In genomic region chr9:121802747-121803146, GRCm38 (mm10) we compare ENCODE assay signal across 26 mouse cellular contexts. TPM values are rescaled to one million over a fixed set of nuclear protein-coding genes. Genes with fewer than 3 reads are reported as not detected.
DNase-seq lines count a peak whose midpoint lies in the region; ATAC-seq and TF ChIP-seq lines count a peak whose summit lies in the region.
"Had no signal": no experiment of that assay in that cellular context is flagged by ENCODE, and none has a peak within 500 bp of the region (broad histone marks: within the 10 kb centered on the region; RNA-seq: fewer than 3 reads in every experiment).

No protein-coding gene starts in this region.

- H3K27ac ChIP-seq in hindbrain, embryonic 10.5 days, result peak overlapping the region; percentile 13; the same call in 1 of the 2 replicates
- H3K27ac ChIP-seq in hindbrain, postnatal 0 days, result no peak overlapping the region
- H3K27ac ChIP-seq in midbrain, embryonic 11.5 days (ENCODE audit: low read depth, low read length), result no peak overlapping the region
- no peak overlapping the region for H3K27ac ChIP-seq in midbrain, embryonic 14.5 days (replicated peaks; ENCODE audit: low read depth, low read length)
- H3K27ac ChIP-seq: heart, embryonic 15.5 days; hindbrain, embryonic 15.5 days; intestine, embryonic 15.5 days had no signal

- H3K27me3 ChIP-seq in hindbrain, embryonic 10.5 days (ENCODE audit: insufficient read depth, poor library complexity, severe bottlenecking), result 0 out of 2 replicates have a peak, but pooled peaks cover 5% of the 10 kb centered on the region
- H3K27me3 ChIP-seq in hindbrain, postnatal 0 days (ENCODE audit: insufficient read depth, low read length), result no peaks in the 10 kb centered on the region
- no peaks in the 10 kb centered on the region for H3K27me3 ChIP-seq in midbrain, embryonic 11.5 days (ENCODE audit: control insufficient read depth, insufficient read depth, low read length)
- H3K27me3 ChIP-seq in midbrain, embryonic 14.5 days (ENCODE audit: control insufficient read depth, insufficient read depth, low read length), result no peaks in the 10 kb centered on the region
- H3K27me3 ChIP-seq: hindbrain, embryonic 15.5 days; intestine, embryonic 15.5 days had no signal

- TF ChIP-seq CTCF in hindbrain, postnatal 0 days (IDR thresholded peaks at IDR 0.05; ENCODE audit: low read depth), result no peak

- no peak for DNase-seq in hindbrain, embryonic 10.5 days (ENCODE audit: low spot score)
- DNase-seq in hindbrain, postnatal 0 days (ENCODE audit: low spot score), result no peak
- peak; percentile 26 for DNase-seq in midbrain, embryonic 11.5 days (ENCODE audit: low spot score, missing footprints)
- no peak for DNase-seq in midbrain, embryonic 14.5 days
- no peak for DNase-seq in heart, postnatal 4 days
- DNase-seq in embryo, embryonic 10 days (ENCODE audit: low spot score), result no peak
- DNase-seq: adrenal gland, adult 2 months; adrenal gland, postnatal 14 days; B cell, adult 2 months; cerebellum, adult 11 months; cerebellum, adult 2 months; cerebellum, adult 9-11 months; cerebellum, postnatal 25 days; gastrocnemius, postnatal 25 days; heart, adult 18-20 months; heart, postnatal 10 days had no signal

- H3K9ac ChIP-seq in hindbrain, postnatal 0 days (replicated peaks; ENCODE audit: low read length), result no peak overlapping the region
- H3K9ac ChIP-seq in midbrain, embryonic 11.5 days (ENCODE audit: low read length), result no peak overlapping the region
- H3K9ac ChIP-seq in midbrain, embryonic 14.5 days (replicated peaks; ENCODE audit: low read length), result no peak overlapping the region
- H3K9ac ChIP-seq: heart, embryonic 12.5 days; heart, embryonic 15.5 days; hindbrain, embryonic 15.5 days; intestine, embryonic 15.5 days had no signal

- H3K4me3 ChIP-seq in hindbrain, embryonic 10.5 days, result no peak overlapping the region
- no peak overlapping the region for H3K4me3 ChIP-seq in hindbrain, postnatal 0 days (ENCODE audit: low read length)
- no peak overlapping the region for H3K4me3 ChIP-seq in midbrain, embryonic 11.5 days (ENCODE audit: low read depth, low read length)
- H3K4me3 ChIP-seq in midbrain, embryonic 14.5 days (replicated peaks; ENCODE audit: low read depth, low read length), result no peak overlapping the region
- H3K4me3 ChIP-seq: heart, embryonic 12.5 days; heart, embryonic 15.5 days; hindbrain, embryonic 15.5 days; intestine, embryonic 15.5 days had no signal

- no peaks in the 10 kb centered on the region for H3K9me3 ChIP-seq in hindbrain, embryonic 10.5 days
- no peaks in the 10 kb centered on the region for H3K9me3 ChIP-seq in hindbrain, postnatal 0 days (ENCODE audit: low read length)
- no peaks in the 10 kb centered on the region for H3K9me3 ChIP-seq in midbrain, embryonic 11.5 days (ENCODE audit: control insufficient read depth, low read length)
- H3K9me3 ChIP-seq in midbrain, embryonic 14.5 days (ENCODE audit: control insufficient read depth, low read length), result no peaks in the 10 kb centered on the region
- H3K9me3 ChIP-seq: G1E; heart, embryonic 12.5 days; heart, embryonic 15.5 days; hindbrain, embryonic 15.5 days; intestine, embryonic 15.5 days had no signal

- ATAC-seq in hindbrain, postnatal 0 days, result no peak
- ATAC-seq in midbrain, embryonic 11.5 days (ENCODE audit: low FRiP score), result no peak
- ATAC-seq in midbrain, embryonic 14.5 days (ENCODE audit: low FRiP score, low TSS enrichment), result no peak
- ATAC-seq in megakaryocyte-erythroid progenitor cell, adult 5-6 weeks (replicated peaks; ENCODE audit: low FRiP score, low TSS enrichment, poor library complexity, severe bottlenecking), result peak; percentile 49; the same call in 1 of the 2 replicates
- ATAC-seq: forebrain, embryonic 14.5 days; intestine, embryonic 15.5 days had no signal

- peaks cover 67% of the 10 kb centered on the region for H3K4me1 ChIP-seq in hindbrain, embryonic 10.5 days (replicated peaks)
- no peaks in the 10 kb centered on the region for H3K4me1 ChIP-seq in hindbrain, postnatal 0 days (ENCODE audit: insufficient read depth, low read length)
- no peaks in the 10 kb centered on the region for H3K4me1 ChIP-seq in midbrain, embryonic 11.5 days (ENCODE audit: control insufficient read depth, insufficient read depth, low read length)
- no peaks in the 10 kb centered on the region for H3K4me1 ChIP-seq in midbrain, embryonic 14.5 days (ENCODE audit: control insufficient read depth, insufficient read depth, low read length)

- 73% methylated on average over 7 of the region's 7 CpGs for WGBS in hindbrain, embryonic 10.5 days
- WGBS in hindbrain, postnatal 0 days, result 77% methylated on average over 7 of the region's 7 CpGs
- 81% methylated on average over 7 of the region's 7 CpGs for WGBS in midbrain, embryonic 11.5 days
- 82% methylated on average over 7 of the region's 7 CpGs for WGBS in midbrain, embryonic 14.5 days

- no peak overlapping the region for H3K4me2 ChIP-seq in hindbrain, postnatal 0 days (ENCODE audit: low read depth, low read length)
- H3K4me2 ChIP-seq in midbrain, embryonic 11.5 days, result no peak overlapping the region
- no peak overlapping the region for H3K4me2 ChIP-seq in midbrain, embryonic 14.5 days (ENCODE audit: low read length)
- H3K4me2 ChIP-seq: heart, embryonic 12.5 days; heart, embryonic 15.5 days; hindbrain, embryonic 15.5 days; intestine, embryonic 15.5 days had no signal

- no peaks in the 10 kb centered on the region for H3K36me3 ChIP-seq in hindbrain, embryonic 10.5 days
- no peaks in the 10 kb centered on the region for H3K36me3 ChIP-seq in hindbrain, postnatal 0 days (ENCODE audit: insufficient read depth, low read length)
- no peaks in the 10 kb centered on the region for H3K36me3 ChIP-seq in midbrain, embryonic 11.5 days (ENCODE audit: control insufficient read depth, insufficient read depth, low read length)
- no peaks in the 10 kb centered on the region for H3K36me3 ChIP-seq in midbrain, embryonic 14.5 days (ENCODE audit: control insufficient read depth, insufficient read depth, low read length)
- H3K36me3 ChIP-seq: G1E; heart, embryonic 12.5 days; heart, embryonic 15.5 days; hindbrain, embryonic 15.5 days; intestine, embryonic 15.5 days had no signal

RNA-seq across cellular contexts. Expression of gene Hhatl, which starts 10.4 kb away (rescaled TPM):
- polyA plus RNA-seq in hindbrain, embryonic 10.5 days (2016; fragmentation: Nextera tagmentation; extraction: Ambion mirVana), result not detected in 2 replicates
- total RNA-seq in hindbrain, postnatal 0 days (2014; rRNA removed), result 1.2 and 1.8 TPM in 2 replicates
- polyA plus RNA-seq in hindbrain, postnatal 0 days (2015; fragmentation: Nextera tagmentation; extraction: Ambion mirVana), result 0.78 and 0.85 TPM in 2 replicates
- not detected in 2 replicates for polyA plus RNA-seq in midbrain, embryonic 11.5 days (2014; fragmentation: Nextera tagmentation; extraction: Ambion mirVana)
- polyA plus RNA-seq in midbrain, embryonic 14.5 days (2014; fragmentation: Nextera tagmentation; extraction: Ambion mirVana), result 0.12 and 0.24 TPM in 2 replicates
- total RNA-seq in megakaryocyte-erythroid progenitor cell, adult 5-6 weeks (2014; fragmentation: Nextera tagmentation), result not detected in 2 replicates
- not detected in 2 replicates for total RNA-seq in megakaryocyte-erythroid progenitor cell, adult 5-6 weeks (2017)
- total RNA-seq in heart, postnatal 4 days (2021), result 10 to 100 TPM; 72.5 to 84.4 TPM
- total RNA-seq: adrenal gland, adult 2 months; adrenal gland, postnatal 14 days; CH12.LX; G1E; hematopoietic stem cell, adult 5-6 weeks had no signal
- polyA plus RNA-seq: embryonic facial prominence, embryonic 11.5 days; forebrain, embryonic 14.5 days; G1E had no signal

RNA-seq across cellular contexts. Expression of gene Klhl40, which starts 25.3 kb away (rescaled TPM):
- polyA plus RNA-seq in hindbrain, embryonic 10.5 days (2016; fragmentation: Nextera tagmentation; extraction: Ambion mirVana), result 0.06 and 0.16 TPM in 2 replicates
- 2.1 and 4.1 TPM in 2 replicates for total RNA-seq in hindbrain, postnatal 0 days (2014; rRNA removed)
- polyA plus RNA-seq in hindbrain, postnatal 0 days (2015; fragmentation: Nextera tagmentation; extraction: Ambion mirVana), result 2.3 and 2.4 TPM in 2 replicates
- polyA plus RNA-seq in midbrain, embryonic 11.5 days (2014; fragmentation: Nextera tagmentation; extraction: Ambion mirVana), result 0.11 and 0.16 TPM in 2 replicates
- 1.1 and 1.9 TPM in 2 replicates for polyA plus RNA-seq in midbrain, embryonic 14.5 days (2014; fragmentation: Nextera tagmentation; extraction: Ambion mirVana)
- total RNA-seq in megakaryocyte-erythroid progenitor cell, adult 5-6 weeks (2014; fragmentation: Nextera tagmentation), result not detected in 2 replicates
- not detected in 2 replicates for total RNA-seq in megakaryocyte-erythroid progenitor cell, adult 5-6 weeks (2017)
- 10 to 100 TPM; 14.1 to 15.4 TPM for total RNA-seq in heart, postnatal 4 days (2021)
- total RNA-seq: adrenal gland, adult 2 months; adrenal gland, postnatal 14 days; CH12.LX; G1E; hematopoietic stem cell, adult 5-6 weeks had no signal
- polyA plus RNA-seq: adrenal gland, adult 2 months; G1E had no signal

RNA-seq across cellular contexts. Expression of gene Ccdc13, which starts 36.5 kb away (rescaled TPM):
- polyA plus RNA-seq in hindbrain, embryonic 10.5 days (2016; fragmentation: Nextera tagmentation; extraction: Ambion mirVana), result 2.6 and 2.7 TPM in 2 replicates
- total RNA-seq in hindbrain, postnatal 0 days (2014; rRNA removed), result 3.7 and 5.6 TPM in 2 replicates
- 3.3 and 4.0 TPM in 2 replicates for polyA plus RNA-seq in hindbrain, postnatal 0 days (2015; fragmentation: Nextera tagmentation; extraction: Ambion mirVana)
- 1.5 and 2.0 TPM in 2 replicates for polyA plus RNA-seq in midbrain, embryonic 11.5 days (2014; fragmentation: Nextera tagmentation; extraction: Ambion mirVana)
- polyA plus RNA-seq in midbrain, embryonic 14.5 days (2014; fragmentation: Nextera tagmentation; extraction: Ambion mirVana), result 2.3 and 2.9 TPM in 2 replicates
- not detected in 2 replicates for total RNA-seq in megakaryocyte-erythroid progenitor cell, adult 5-6 weeks (2014; fragmentation: Nextera tagmentation)
- not detected in 2 replicates for total RNA-seq in megakaryocyte-erythroid progenitor cell, adult 5-6 weeks (2017)
- total RNA-seq in heart, postnatal 4 days (2021), result not detected
- total RNA-seq: heart, postnatal 10 days had no signal
- polyA plus RNA-seq: heart, embryonic 15.5 days had no signal

RNA-seq across cellular contexts. Expression of gene Zfp651, which starts 43.6 kb away (rescaled TPM):
- 5.5 and 8.4 TPM in 2 replicates for polyA plus RNA-seq in hindbrain, embryonic 10.5 days (2016; fragmentation: Nextera tagmentation; extraction: Ambion mirVana)
- total RNA-seq in hindbrain, postnatal 0 days (2014; rRNA removed), result 62.3 and 70.1 TPM in 2 replicates
- 23.6 and 25.5 TPM in 2 replicates for polyA plus RNA-seq in hindbrain, postnatal 0 days (2015; fragmentation: Nextera tagmentation; extraction: Ambion mirVana)
- 5.0 and 5.9 TPM in 2 replicates for polyA plus RNA-seq in midbrain, embryonic 11.5 days (2014; fragmentation: Nextera tagmentation; extraction: Ambion mirVana)
- polyA plus RNA-seq in midbrain, embryonic 14.5 days (2014; fragmentation: Nextera tagmentation; extraction: Ambion mirVana), result 15.8 and 17.5 TPM in 2 replicates
- total RNA-seq in megakaryocyte-erythroid progenitor cell, adult 5-6 weeks (2014; fragmentation: Nextera tagmentation), result not detected in 2 replicates
- not detected in 2 replicates for total RNA-seq in megakaryocyte-erythroid progenitor cell, adult 5-6 weeks (2017)
- 10 to 100 TPM; 75.6 to 81.6 TPM for total RNA-seq in heart, postnatal 4 days (2021)

RNA-seq across cellular contexts. Expression of gene Higd1a, which starts 55.4 kb away (rescaled TPM):
- polyA plus RNA-seq in hindbrain, embryonic 10.5 days (2016; fragmentation: Nextera tagmentation; extraction: Ambion mirVana), result 201 and 236 TPM in 2 replicates
- total RNA-seq in hindbrain, postnatal 0 days (2014; rRNA removed), result 27.2 and 36.9 TPM in 2 replicates
- 191 and 197 TPM in 2 replicates for polyA plus RNA-seq in hindbrain, postnatal 0 days (2015; fragmentation: Nextera tagmentation; extraction: Ambion mirVana)
- polyA plus RNA-seq in midbrain, embryonic 11.5 days (2014; fragmentation: Nextera tagmentation; extraction: Ambion mirVana), result 159 and 170 TPM in 2 replicates
- polyA plus RNA-seq in midbrain, embryonic 14.5 days (2014; fragmentation: Nextera tagmentation; extraction: Ambion mirVana), result 135 and 165 TPM in 2 replicates
- 119 and 156 TPM in 2 replicates for total RNA-seq in megakaryocyte-erythroid progenitor cell, adult 5-6 weeks (2014; fragmentation: Nextera tagmentation)
- 28.6 and 33.5 TPM in 2 replicates for total RNA-seq in megakaryocyte-erythroid progenitor cell, adult 5-6 weeks (2017)
- total RNA-seq in heart, postnatal 4 days (2021), result 100 to 1,000 TPM; 153 to 165 TPM
